Mouse (Mus musculus): ENCODE data around the gene Cfap54.
A peak's percentile ranks its signal among the peaks of the same experiment; 100 is the strongest.

The Cfap54 gene

DNA sequence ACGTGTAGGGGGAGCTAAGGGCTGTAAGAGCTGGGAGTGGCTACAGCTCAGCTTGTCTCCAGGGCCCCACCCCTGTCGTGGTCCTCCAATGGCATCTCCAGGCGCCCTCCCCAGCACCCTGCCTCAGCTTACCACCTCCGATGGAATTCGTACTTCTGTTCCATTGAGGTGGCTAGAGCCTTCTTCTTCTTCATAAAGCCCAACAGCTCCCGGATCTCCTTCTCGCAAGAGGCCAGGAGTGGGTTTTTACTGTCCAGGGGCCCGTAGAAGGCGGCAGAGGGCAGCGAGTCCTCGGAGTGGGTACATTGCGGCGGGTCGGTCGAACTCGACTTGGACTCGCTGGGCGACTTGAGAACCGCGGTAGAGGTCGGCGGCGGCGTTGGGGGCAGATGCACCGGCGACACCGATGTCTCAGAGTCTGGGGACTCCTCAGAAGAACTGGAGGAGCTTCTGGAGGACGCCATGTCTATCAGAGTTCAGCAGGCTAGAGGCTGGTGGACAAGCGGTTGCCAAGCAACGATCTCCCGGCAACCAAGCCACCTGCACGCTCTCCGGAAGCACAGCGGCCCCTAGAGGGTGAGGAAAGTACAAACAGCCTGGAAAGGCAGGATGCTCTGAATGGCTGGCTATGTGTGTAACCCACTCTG is at the start of gene Cfap54:
Gene Cfap54 (minus strand): TSS at position 486 of the 647 bp plus-strand sequence.
- peak; percentile 86 for DNase-seq

DNA sequence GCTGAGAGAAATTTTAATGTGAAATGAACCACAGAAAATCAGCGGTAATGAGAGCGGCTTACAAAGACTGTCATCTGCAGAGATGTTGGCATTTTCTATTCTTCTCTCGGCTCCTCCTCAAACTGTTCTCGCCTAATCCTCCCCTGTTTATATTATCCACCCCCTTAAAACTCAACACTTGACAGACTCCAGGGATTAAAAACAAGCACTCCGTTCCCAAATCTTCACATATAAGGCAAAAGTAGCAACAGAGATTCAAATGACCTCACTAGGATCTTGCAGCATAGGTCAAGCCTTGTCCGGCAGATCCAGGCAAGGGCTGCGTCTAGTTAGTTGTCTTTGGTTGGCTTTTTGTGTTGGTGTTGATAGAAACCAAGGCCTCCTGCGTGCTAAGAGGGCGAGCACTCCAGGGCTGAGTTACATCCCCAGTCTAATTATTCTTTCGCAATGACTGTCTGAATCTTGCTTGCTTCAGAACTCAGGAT is 49.1 kb upstream of the Cfap54 start:
- DNase-seq = no peak

- no peak for DNase-seq
Observed at GRCm38 (mm10) chr10:93129904-93130455, 48.6 kb upstream of the Cfap54 start.

DNA sequence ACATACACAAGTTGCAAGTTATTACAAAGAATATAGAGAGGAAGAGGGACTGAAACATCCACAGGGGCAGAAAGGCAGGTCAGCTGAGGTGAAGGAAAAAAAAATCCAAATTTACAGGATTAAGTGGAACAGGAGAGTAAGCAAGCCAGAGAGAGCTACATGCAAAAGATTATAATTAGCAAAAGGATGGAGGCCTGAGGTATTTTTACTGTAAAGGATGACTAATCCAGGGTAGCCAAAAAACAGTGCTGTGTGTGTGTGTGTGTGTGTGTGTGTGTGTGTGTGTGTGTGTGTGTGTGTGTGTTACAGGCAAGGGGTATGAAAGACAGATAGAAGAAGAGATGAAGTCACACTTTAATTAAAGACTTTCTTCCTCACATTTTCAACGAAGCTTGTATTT is 47.9 kb upstream of the Cfap54 start:
- DNase-seq = no peak

GRCm38 (mm10) chr10:93128566-93128965 is 47.1 kb upstream of the Cfap54 start:
- DNase-seq = no peak

DNA sequence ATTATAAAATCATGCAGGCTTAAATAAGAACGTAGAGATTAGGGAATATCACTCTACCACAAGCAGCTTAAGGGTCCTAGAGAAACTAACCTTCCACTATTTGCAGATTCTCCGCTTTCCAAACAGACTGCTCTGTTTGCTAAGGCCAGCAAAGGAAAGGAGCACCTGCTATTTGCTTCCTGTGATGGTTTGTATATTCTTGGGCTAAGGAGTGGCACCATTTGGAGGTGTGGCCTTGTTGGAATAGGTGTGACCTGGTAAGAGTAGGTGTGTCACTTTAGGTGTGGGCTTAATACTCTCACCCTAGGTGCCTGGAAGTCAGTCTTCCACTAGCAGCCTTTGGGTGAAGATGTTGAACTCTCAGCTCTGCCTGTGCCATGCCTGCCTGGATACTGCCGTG is 44.6 kb upstream of the Cfap54 start:
- DNase-seq = no peak

DNA sequence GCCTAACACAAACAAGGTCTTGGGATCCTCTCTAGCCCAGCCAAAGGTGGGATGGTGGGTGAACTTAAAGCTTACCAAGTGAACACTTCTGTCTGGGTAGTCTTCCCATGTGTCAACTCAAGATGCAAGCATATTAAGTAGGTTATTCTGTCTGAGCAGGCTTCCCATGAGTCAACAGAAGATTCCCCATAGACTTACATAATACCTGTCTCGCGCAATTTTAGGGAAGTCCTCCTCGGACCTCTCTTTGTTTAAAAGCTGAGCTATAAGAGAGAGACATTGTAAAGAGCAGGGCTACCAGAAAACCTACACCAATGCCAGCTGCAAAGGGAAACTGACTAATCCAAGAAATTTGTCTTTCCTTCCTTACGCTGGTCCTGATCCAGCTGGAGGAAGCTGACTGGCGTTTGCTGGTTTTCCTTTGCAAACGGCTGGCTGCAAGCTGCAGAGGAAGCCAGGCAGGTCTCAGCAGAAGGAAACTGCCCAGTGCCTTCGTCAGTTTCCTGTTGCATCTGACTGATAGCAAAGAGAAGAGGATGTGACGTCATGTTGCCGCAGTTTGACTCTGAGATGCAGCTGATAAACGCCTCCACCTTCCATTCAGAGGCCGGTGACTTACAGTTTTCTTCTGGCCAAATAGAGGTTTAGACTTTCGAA is 42.7 kb upstream of the Cfap54 start:
- DNase-seq = peak; percentile 57

DNA sequence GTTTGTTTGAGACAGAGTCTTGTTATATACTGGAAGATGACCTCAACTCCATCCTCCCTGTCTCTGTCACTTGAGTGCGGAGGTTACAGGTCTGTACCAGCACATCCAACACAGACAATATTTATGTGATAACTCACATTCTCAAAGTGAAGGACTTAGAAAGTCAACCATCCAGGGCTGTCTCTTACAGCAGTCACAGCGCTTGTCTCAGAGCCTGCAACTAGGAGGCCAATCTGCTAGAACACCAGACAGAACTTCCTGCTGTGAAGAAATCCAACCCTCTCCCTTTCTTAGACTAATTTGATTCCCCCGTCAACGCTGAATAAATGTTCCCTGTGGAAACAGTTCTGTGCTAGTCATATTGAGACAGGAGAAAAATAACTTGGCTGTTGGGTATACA is 41.9 kb upstream of the Cfap54 start:
- DNase-seq = no peak

DNA sequence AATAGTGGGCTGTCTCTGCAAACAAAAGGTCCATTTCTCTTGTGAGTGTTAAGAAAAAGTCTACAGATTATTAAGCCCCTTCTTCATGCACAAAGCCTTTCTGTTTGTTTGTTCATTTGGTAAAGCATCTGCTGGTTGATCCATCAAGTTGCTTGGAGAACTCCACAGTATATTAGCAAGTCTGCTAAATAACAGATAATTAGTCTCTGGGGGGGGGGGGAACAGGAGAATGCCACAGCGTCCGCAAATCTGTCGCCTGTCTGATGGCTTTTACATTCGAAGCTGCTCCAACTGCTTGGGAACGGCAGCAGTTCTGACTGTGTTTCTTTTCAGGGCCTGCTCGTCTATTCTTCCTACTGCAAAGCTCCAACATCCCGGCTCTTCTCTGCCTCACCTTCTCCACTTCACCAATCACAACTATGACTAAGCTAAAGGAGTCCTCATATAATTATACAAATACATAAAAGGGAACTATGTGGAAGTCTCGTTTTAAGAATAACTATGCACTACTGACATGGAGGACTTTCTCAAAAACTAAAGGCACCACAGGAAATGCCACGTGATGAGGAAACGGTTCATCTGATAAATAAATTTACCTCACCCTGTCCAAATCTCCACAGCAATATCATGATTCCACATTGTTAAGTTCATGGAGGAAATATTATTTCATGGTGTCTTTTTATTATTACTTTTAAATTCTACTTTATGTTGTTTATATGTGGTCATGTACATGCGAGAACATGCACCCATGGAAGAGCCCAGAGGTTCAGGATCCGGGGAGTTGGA is 41.2 kb upstream of the Cfap54 start:
- no peak for DNase-seq

GRCm38 (mm10) chr10:93121262-93121860 is 39.9 kb upstream of the Cfap54 start:
- no peak for DNase-seq

GRCm38 (mm10) chr10:93119809-93120208 is 38.4 kb upstream of the Cfap54 start:
- DNase-seq = no peak

DNA sequence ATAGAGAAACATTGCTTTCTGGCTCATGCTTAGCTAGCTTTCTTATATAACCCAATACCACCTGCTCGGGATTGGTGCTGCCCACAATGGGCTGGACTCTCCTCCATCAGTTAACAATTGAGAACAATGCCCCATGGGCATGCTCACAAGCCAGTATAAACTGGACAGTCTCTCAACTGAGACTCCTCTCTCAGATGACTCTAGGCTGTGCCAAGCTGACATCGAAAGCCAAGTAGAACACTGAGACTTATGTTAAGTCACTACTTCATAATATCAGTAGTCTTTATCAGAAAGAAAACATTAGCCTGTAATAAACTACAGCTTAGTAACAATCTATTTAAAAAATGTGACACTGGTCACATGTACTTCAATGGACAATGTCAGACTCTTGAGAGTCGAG is 35.2 kb upstream of the Cfap54 start:
- no peak for DNase-seq

DNA sequence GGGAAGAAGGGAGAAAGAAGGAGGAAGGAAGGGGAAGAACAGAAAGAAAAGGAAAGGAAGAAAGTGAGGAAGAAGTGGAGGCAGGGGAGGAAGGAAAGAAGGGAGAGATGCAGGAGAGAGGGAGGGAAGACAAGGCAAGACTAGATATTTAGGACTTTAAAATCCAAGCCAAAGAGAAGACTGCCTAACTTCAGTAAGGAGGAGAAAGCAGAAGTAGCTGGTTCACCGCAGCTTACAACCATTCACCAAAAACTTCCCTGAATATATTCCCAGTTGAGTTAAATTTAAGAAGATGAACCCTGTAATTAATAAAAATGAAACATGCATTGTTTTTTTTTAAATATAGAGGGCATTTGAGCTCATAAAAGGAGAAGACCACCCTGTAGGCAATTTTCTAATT is 34.3 kb upstream of the Cfap54 start:
- no peak for DNase-seq

DNA sequence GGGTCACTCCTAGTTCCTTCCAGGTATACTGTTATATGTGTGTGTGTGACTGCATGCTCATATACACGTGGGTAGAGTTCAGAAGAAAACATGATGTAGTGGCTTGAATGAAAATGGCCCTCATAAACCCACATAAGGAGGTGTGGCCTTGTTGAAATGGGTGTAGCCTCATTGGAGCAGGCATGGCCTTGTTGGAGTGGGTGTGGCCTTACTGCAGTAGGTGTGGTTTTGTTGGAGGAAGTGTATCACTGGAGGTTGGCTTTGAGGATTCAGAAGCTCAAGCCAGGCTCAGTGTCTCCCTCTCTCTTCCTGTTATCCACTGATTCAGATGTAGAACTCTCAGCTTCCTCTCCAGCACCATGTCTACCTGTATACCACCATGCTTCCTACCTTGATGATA is 33.4 kb upstream of the Cfap54 start:
- DNase-seq = no peak

DNA sequence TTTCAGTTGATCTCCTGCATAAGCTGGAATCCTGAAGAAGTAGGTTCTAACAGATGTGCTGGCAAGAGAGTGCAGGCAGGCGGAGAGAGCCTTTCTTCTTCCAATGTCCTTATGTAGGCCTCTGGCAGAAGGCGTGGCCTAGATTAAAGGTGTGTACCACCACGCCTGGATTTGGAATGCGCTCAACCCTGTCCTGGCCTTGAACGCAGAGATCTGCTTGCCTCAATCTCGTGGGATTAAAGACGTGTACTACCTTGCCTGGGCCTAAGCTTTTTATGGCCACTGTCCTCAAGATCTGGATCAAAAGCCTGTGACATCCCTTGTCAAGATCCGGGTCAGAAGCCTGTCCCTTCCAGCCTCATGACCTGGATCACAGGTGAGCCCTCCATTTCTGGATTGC is 32.5 kb upstream of the Cfap54 start:
- no peak for DNase-seq

DNA sequence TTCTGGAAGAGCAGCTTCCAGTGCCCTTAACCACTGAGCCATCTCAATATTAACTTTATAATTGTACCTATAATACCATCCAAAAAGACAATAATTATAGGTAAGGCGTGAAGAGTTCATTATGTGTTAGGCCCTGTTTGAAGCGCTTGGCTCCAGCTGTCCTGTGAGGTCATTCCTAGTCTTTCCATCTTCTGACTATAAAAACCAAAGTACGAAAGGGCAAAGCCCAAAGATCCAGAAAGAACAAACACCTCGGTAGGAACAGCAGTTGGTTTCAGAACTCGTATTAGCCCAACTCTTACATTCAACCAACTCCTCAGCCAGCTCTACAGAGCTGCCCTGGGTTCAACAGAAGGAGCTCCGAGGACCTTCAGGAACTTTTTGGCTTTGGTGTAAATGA is 30.6 kb upstream of the Cfap54 start:
- no peak for DNase-seq

GRCm38 (mm10) chr10:93111412-93111811 is 30.0 kb upstream of the Cfap54 start:
- DNase-seq = no peak

GRCm38 (mm10) chr10:93105358-93105757 is 23.9 kb upstream of the Cfap54 start:
- DNase-seq = no peak

- DNase-seq = no peak
Observed at GRCm38 (mm10) chr10:93104357-93104756, 22.9 kb upstream of the Cfap54 start.

- no peak for DNase-seq
Observed at GRCm38 (mm10) chr10:93103676-93104075, 22.3 kb upstream of the Cfap54 start.

DNA sequence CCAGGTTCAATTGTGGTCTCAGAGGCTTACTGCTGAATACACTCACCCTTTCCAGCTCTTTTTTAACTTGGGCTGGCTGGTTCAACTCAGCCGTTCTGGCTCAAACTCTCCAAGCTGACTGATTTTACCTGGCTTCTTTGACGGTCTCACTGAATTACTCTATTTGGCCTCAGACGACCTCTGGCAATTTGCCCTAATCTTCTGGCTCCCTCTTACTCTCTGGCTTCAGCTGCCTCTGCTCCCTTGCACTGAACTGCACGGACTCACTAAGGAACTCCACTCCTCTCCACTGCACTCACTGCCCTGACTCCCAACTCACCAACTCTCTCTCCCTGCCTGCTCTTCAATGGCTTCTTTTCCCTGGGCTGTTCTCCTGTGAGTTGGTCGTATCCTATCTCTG is 20.9 kb upstream of the Cfap54 start:
- no peak for DNase-seq

DNA sequence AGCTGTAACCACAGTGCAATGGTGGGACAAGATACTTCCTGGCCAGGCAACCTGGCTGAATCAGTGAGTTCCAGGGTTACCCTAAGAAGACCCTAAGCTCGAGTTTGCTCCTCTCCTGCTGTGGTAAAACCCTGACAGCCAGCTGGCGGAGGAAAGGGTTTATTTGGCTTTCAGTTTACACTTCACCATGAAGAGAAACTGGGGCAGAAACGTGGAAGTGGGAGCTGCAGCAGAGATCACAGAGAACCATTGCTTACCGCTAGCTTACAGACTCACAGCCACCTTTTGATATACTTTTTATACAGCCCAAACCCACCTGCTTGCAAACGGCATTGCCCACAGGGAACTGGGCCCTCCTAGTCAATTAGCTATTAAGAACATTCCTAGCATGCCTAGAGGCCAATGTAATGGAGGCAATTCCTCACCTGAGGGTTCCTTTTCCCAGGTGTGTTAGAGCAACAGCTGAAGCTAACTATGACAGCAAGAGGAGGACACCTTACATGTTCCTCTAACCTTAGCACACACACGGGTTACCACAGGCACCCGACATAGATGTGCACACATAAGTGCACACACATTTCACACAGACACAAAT is 16.9 kb upstream of the Cfap54 start:
- DNase-seq = no peak

DNA sequence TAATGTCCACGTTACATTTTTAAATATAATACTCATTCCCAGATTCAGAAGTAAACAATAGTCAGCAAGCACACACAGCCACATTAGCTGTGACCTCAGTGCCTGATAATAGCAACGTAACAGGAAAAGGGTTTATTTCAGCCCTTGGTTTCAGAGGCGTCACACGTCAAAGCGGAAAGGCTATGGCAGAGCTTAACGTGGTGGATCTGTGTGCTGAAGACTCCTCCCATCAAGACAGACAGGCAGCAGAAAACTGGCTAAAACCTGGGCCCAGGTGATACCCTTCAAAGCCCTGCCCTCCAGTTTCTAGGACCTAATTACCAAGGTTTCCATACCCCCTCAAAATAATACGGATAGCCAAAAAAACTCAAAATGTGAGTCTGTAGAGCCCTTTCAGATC is 16.0 kb upstream of the Cfap54 start:
- no peak for DNase-seq

Data from kidney, adult 18-20 months (tissue).